Mouse (Mus musculus): ENCODE data around the gene Igf1.

The Igf1 gene

DNA sequence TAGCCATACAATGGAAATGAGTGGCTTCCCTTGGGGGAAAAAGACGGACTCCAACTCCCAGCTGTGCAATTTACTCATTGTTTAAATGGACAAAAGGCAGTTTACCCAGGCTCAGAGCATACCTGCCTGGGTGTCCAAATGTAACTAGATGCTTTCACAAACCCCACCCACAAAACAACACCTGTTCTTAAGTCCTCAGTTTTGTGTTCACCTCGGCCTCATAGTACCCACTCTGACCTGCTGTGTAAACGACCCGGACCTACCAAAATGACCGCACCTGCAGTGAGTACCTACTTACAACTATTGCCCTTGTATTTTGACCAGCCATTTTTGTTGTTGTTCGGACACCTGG lies 3.0 kb downstream of the Igf1 start:
- no peak for DNase-seq

GRCm38 (mm10) chr10:87862899-87863298 lies 4.8 kb downstream of the Igf1 start:
- DNase-seq = no peak

DNA sequence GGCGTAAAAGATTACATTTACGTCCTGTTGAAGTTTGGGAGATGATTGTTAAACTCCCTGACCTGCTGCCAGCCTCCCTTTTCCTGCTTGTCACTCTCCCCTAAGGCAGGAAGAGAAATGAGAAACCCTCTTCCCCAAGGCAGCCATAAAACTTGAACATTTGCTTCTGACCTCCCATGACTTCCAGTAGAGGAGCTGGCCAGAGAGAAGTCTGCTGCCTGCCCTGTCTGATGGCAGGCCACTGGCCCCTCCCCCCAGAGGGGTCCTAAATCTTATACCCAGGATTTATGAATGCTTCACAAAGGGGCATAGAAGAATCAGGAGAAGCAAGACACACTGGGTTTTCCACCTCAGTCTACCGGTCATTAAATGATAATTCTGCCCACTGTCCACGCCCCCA lies 5.3 kb downstream of the Igf1 start:
- DNase-seq = no peak

DNA sequence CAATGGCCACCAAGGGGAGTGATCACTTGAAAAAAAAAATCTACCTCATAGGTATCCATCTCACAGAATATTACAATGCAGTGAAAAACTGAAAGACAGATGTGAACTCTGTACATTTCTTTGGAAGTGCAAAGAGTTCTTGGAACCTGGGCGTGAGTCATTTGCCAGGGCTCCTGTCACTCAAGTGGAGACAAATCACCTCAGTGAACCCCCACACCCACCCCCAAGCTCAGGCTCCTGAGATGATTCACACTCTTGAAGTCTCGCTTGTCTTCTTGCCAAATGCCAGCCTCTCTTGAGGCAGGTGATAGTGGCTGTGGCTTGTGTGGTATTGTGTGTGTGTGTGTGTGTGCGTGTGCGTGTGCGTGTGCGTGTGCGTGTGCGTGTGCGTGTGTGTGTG lies 7.6 kb downstream of the Igf1 start:
- DNase-seq = no peak

- no peak for DNase-seq
Measured at GRCm38 (mm10) chr10:87866448-87866847, 8.4 kb downstream of the Igf1 start.

DNA sequence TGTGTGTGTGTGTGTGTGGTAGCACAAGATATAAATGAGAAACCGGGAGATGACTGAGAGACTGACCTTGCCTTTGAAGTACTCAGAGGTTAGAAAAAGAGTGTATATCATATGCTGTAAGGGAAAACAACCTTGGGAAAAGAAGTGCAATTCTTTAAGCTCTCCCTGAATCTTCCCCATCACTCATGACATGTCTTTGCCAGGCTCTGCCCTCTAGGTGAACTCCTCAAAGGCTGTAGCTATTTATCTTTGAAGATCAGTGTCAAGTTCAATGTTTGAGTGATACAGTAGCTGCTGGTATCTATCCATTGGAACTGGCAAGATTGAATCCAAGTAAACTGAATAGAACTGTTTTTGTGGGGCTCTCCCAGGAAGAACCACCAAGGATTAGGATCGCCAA lies 9.2 kb downstream of the Igf1 start:
- no peak for DNase-seq

- DNase-seq = no peak
Measured at GRCm38 (mm10) chr10:87867631-87868030, 9.6 kb downstream of the Igf1 start.

DNA sequence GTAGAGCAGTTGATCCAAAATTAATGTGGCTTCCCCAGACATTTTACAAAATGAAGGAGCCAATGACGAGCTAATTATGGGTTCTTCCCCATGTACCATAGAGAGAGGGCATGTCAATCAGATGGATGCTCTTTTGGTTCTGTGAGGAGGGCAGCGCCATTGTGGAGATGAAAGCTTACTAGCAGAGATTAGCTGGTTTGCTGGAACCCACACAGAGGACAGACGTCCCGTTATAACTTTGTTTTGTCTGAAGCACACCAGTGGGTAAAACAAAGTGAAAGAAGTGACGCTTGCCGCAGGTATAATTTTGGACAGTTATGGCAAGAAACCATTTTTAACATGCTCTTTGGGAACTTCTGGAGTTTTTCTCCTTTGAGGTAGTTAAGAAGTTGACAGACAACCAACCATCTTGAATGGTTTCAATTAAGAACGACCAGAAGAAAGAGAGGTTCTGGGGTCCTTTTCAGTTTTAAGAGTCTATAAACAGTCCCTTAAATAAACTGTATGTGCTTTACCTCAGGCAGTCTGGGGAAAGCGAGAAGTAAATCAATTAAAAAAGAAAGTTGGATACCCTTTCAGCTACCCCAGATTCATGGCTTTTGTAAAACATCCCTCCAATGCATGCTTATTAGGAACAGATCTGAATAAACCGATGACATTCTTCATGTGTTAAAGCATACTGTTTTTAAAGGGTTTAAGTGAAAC lies 10.4 kb downstream of the Igf1 start:
- DNase-seq = no peak

DNA sequence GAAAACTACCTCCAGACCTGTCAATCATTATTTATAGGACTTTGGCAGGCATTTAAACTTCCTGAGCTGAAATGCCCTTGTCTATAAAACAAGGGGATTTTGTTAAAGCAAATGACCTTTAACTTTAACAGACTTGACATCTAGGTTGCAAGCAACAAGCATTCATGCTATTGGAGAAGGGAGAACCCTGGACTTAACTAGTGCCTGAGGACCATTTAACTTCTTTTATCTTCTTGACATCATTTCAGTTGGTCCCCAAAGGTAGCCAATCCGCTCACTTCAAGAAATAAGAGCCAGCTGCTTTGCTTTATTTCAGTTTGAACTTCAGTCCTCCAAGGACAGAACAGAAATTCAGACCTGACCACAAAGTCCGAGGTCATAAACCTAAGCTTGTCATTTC lies 11.1 kb downstream of the Igf1 start:
- no peak for DNase-seq

GRCm38 (mm10) chr10:87869691-87870090 lies 11.6 kb downstream of the Igf1 start:
- no peak for DNase-seq

DNA sequence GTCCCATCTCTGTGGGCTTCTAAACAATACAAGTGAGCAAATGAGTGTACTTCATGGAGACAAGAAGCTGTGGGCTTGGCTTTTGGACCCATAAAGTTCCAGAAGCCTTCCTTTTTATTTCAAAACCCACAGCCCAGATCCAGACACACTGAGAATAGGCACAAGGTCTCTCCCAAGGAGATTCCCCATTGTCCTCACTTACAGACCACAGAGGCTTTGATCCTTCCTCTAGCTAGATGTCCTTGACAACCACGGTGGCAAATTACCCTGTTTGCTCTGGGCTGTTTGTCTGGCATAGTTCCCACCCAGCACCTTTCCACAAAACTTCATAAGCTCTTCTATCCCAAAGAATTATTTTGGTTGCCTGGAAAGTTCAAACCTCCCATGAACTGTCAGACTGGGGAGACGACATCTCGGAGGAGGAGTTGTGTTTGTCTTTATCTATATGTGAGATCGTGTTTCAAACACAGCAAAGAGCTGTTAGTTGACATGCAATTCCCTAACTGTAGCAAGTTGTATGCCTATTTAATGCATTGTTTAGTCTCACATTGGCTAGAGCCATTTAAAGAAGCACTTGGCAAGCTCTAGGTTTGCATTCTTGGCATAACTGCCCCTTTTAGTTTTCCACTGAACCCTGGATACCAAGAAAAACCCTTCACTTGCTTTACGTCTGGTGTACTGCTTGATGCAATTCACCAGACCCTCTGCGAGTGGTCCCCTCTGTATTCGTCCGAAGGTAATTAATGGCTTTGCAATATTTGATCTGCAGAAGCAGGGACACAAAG lies 14.0 kb downstream of the Igf1 start:
- DNase-seq = no peak

- DNase-seq = no peak
Measured at GRCm38 (mm10) chr10:87872854-87873253, 14.8 kb downstream of the Igf1 start.

DNA sequence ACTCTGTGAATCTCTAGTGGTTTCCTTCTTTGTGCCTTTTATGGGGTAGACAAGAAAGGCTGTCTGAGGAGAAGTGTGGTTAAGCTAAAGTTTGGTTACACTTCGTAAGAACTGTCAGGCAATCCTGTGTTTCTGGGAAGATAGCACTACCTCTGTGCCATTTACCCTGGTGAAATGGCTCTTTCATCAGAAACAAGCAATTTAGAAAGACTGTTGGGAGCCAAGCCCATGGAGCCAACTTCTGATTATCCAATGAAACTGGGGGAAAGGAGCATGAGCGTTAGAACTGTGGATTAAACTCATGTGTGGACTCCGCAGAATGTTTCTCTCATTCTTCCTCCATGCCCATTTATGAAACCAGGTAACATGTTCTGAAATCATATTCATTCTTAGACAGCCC lies 15.5 kb downstream of the Igf1 start:
- DNase-seq = no peak

GRCm38 (mm10) chr10:87880071-87880785 lies 22.2 kb downstream of the Igf1 start:
- no peak for DNase-seq

GRCm38 (mm10) chr10:87885326-87886040 lies 27.4 kb downstream of the Igf1 start:
- DNase-seq = no peak

DNA sequence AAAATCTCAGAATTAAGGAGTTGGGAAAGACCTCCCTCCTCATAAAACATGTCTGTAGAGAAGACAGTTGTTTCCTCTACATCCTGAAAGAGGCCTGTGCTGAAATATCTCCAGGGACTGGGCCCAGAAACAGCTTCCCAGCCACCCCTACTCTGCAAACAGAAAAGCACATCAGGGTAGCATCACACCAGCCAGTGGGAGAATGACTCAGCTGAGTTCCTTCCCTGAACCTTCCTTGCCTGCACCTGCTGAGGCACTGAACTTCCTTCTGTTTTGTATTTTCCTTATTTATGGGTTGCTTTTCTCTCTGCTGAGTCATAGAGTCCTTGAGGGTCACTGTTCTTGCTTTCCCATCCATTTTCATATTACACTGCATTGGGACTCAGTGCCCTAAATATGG lies 31.8 kb downstream of the Igf1 start:
- no peak for DNase-seq

DNA sequence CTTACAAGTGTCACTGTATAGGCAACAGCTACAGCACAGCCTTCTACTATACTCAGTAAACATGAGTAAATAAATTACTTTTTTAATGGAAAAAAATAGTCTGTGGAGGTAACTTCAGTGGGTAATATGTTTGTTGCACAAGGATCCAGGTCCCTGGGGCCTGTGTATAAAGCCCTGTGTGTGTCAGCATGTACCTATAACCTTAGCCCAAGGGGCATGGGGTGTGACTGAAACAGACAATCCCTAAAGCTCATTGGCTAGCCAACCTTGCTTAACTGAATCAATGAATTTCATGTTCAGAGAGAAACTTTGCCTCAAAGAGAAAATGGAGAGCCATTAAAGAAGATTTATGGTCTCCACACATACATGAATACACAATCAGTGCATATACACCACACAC lies 34.2 kb downstream of the Igf1 start:
- DNase-seq = no peak

- DNase-seq = no peak
Measured at GRCm38 (mm10) chr10:87893272-87893671, 35.2 kb downstream of the Igf1 start.

DNA sequence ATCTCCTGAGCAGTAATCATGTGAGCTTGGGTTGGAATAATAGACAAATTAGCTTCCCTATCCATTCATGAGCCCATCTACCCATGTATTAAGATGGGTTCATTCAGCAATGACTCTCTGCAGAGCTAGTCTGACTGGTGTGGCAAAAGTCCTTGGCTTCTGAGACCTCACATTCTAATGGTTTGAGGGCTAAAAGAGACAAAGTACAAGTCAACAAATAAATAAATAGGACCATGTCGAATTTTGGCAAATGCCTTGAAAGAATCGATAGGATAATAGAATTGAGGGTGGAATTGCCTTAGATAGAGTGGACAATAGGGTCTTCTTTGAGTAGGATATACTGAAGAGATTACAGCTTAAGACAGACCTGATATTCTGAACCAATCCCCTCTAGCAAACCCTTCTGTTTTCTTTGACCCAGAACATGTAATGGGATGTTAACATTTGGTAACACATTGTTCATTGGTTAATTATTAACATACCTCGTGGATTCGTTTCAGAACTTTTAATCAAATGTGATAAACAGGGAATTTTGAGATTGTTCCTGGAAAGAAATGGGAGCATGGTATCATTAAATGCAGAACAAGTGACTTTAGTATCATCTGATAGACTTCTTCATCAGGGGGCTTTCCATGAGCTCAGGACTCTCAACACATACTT lies 36.5 kb downstream of the Igf1 start:
- no peak for DNase-seq

DNA sequence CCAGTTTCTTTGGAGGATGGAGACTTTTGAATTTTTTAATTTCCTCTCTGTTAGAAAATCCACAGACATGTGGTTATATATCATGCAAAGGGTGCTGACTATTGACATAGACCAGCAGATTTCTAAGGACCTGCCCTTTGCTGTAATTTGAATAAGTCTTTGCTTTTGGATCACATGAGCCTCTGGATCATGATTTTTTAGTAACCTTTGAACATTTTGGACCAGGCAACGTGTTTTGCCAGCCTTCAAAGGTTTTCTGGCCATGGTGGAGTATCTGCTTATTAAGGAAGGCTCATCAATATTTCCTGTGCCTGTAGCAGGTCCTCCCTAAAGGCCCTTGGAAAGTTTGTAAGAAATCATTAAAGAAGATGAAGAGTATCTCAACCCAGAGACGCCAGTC lies 37.3 kb downstream of the Igf1 start:
- DNase-seq = no peak

- no peak for DNase-seq
Measured at GRCm38 (mm10) chr10:87897331-87897730, 39.3 kb downstream of the Igf1 start.

GRCm38 (mm10) chr10:87898826-87899225 lies 40.8 kb downstream of the Igf1 start:
- DNase-seq = no peak

- DNase-seq = no peak
Measured at GRCm38 (mm10) chr10:87901916-87902315, 43.9 kb downstream of the Igf1 start.
